Mouse (Mus musculus) hindbrain, embryonic 14.5 days (tissue): ENCODE data around the gene Gpr89. TPM values are rescaled to one million over a fixed set of nuclear protein-coding genes. Genes with fewer than 3 reads are reported as not detected.

Source experiments
- ATAC-seq: fragments of 200-750 bp; cut with Nextera tagmentation; 2 replicates; pipeline ENCODE4 v1.8.0; 2017; ENCODE audit warnings: moderate number of reproducible peaks, mild to moderate bottlenecking, moderate TSS enrichment, moderate library complexity; ENCODE audit not compliant: low FRiP score
- DNase-seq: peaks from one replicate; pipeline ENCODE4 v3.0.0-alpha.2; 2015; ENCODE audit warnings: low spot score
- H3K27ac ChIP-seq: fragments of 300-500 bp; sonication (generic); 2 replicates; pipeline ENCODE4 v1.5.1; 2014; ENCODE audit warnings: mild to moderate bottlenecking, moderate library complexity
- H3K27me3 ChIP-seq: fragments of 300-500 bp; sonication (generic); 2 replicates; pipeline ENCODE4 v1.6.1; 2014; ENCODE audit warnings: mild to moderate bottlenecking, low read length, mixed read lengths; ENCODE audit not compliant: control insufficient read depth, insufficient read depth
- H3K36me3 ChIP-seq: fragments of 300-500 bp; sonication (generic); replicated peaks from 2 replicates; pipeline ENCODE4 v1.6.1; 2014; ENCODE audit not compliant: control insufficient read depth, insufficient read depth
- H3K4me1 ChIP-seq: fragments of 300-500 bp; sonication (generic); replicated peaks from 2 replicates; pipeline ENCODE4 v1.6.1; 2014; ENCODE audit warnings: antibody characterized with exemption, low read length, mixed read lengths; ENCODE audit not compliant: control insufficient read depth, insufficient read depth
- H3K4me2 ChIP-seq: fragments of 300-500 bp; sonication (generic); replicated peaks from 2 replicates; pipeline ENCODE4 v1.6.1; 2014; ENCODE audit warnings: mild to moderate bottlenecking, moderate library complexity
- H3K4me3 ChIP-seq: fragments of 300-500 bp; sonication (generic); replicated peaks from 2 replicates; pipeline ENCODE4 v1.5.1; 2014; ENCODE audit warnings: mild to moderate bottlenecking, low read length
- H3K9ac ChIP-seq: fragments of 300-500 bp; sonication (generic); 2 replicates; pipeline ENCODE4 v1.6.1; 2014
- H3K9me3 ChIP-seq: fragments of 300-500 bp; sonication (generic); 2 replicates; pipeline ENCODE4 v1.6.1; 2016; ENCODE audit warnings: low read length; ENCODE audit not compliant: control insufficient read depth
- WGBS: fragments of 180-500 bp; shearing (Covaris S2); extraction: QIAGEN DNeasy Blood & Tissue Kit; methylation state at CpG from one replicate; pipeline ENCODE4 v1.1.7; 2014; 5-methylcytosine and 5-hydroxymethylcytosine counted together
- polyA plus RNA-seq: library from polyadenylated mRNA; unstranded; fragments of >200 nt; fragmentation: Nextera tagmentation; extraction: Ambion mirVana; gene quantifications from 2 replicates; pipeline ENCODE4 v1.2.1, GENCODE M21; 2014

Gpr89 gene
- polyA plus RNA-seq, 1 experiment from 2014 or later: 42.1 TPM

DNA sequence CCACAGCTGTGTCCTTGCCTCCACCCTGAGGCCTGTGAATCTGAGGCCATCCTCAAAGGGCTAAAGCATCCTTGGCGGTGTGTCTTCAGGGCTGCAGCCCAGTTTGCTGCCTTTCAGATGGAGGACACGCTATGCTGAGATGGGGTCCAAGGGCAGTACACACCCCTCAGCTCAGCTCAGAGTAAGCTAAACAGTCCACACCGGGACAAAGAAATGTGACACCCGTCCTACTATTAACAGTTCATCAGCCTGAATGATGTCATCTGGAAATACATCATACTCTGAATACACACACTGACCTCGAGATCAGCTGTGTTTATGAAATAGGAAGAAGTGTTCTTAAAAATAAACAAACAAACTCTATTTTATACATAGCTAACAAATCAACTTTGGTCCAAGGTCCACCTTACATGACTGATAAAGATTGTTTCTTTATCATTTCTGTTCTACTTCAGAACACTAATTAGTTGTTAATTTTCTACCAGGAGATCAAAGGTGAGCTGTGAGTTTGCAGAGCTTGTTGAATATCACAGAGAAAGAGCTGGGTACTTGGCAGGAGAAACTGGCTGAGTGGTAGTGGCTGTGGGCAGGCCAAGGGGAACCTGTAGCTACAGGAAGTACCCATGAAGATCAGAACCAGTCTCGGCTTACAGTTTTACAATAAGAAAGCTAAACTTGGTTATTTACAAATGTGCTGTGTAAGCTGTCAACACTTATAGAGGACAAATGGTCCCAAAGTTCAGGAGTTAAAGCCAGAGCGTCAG lies 30.2 kb downstream of the Gpr89 start:
- no peaks in the 10 kb centered on the region for H3K4me1 ChIP-seq
- no peak overlapping the region for H3K9ac ChIP-seq
- ATAC-seq (no peak), DNase-seq (no peak)
- H3K4me2 ChIP-seq: no peak overlapping the region
- H3K27me3 ChIP-seq: no peaks in the 10 kb centered on the region
- H3K36me3 ChIP-seq: peaks cover 87% of the 10 kb centered on the region
- no peak overlapping the region for H3K4me3 ChIP-seq
- 90% methylated on average over 7 of the region's 7 CpGs for WGBS
- H3K27ac ChIP-seq: no peak overlapping the region
- no peaks in the 10 kb centered on the region for H3K9me3 ChIP-seq

DNA sequence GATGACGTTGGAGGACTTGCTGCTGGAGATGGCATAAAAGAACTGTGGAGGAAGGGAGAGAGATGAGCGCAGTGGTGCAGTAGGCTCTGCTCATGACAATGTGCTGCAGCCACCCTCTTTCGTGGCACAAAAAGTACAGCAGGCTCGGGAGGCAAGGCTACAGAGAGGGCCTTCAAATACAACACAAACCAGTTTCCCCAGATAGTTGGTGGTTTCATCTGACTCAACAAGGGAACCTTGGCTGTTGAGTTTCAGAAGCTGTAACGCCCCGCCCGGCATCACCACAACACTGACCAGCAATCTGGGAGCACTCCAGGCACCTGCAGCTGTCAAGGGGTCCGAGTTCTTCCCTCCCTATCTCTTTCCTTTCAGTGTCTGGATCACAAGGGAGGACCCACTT lies 32.6 kb downstream of the Gpr89 start:
- Histone ChIP-seq H3K36me3 (peaks cover 94% of the 10 kb centered on the region), H3K4me3 (no peak overlapping the region), H3K4me2 (no peak overlapping the region), H3K9ac (no peak overlapping the region), H3K27me3 (no peaks in the 10 kb centered on the region), H3K27ac (no peak overlapping the region), H3K9me3 (no peaks in the 10 kb centered on the region), H3K4me1 (no peaks in the 10 kb centered on the region)
- 96% methylated on average over 8 of the region's 8 CpGs for WGBS
- no peak for ATAC-seq
- DNase-seq: no peak

- no peaks in the 10 kb centered on the region for H3K27me3 ChIP-seq
- DNase-seq (no peak), ATAC-seq (no peak)
- H3K4me2 ChIP-seq: no peak overlapping the region
- 93% methylated on average over 8 of the region's 8 CpGs for WGBS
- no peaks in the 10 kb centered on the region for H3K4me1 ChIP-seq
- H3K9ac ChIP-seq: no peak overlapping the region
- H3K27ac ChIP-seq: no peak overlapping the region
- no peak overlapping the region for H3K4me3 ChIP-seq
- H3K9me3 ChIP-seq: no peaks in the 10 kb centered on the region
- peaks cover 82% of the 10 kb centered on the region for H3K36me3 ChIP-seq
Measured at GRCm38 (mm10) chr3:96871070-96871469, 34.1 kb downstream of the Gpr89 start.

DNA sequence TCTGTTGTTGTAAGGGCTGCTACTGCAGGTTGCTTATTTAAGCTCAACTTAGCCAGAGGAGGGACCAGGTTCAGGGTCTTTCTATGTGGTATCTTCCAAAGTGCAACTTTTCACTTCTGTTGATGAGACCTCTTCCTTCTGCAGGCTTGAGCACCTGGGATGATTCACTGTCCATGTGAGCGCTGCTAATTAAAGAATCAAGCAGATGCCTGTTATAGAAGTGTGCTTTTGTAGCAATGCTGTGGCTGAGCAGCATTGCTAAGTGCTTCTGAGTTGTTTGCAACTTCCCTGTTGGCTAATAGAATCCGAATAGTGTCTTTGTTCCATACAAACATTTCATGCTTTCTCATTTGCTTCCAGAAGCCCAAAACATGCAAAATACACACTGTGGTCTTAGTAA lies 34.9 kb downstream of the Gpr89 start:
- 100% methylated on average over 2 of the region's 2 CpGs for WGBS
- no peaks in the 10 kb centered on the region for H3K9me3 ChIP-seq

DNA sequence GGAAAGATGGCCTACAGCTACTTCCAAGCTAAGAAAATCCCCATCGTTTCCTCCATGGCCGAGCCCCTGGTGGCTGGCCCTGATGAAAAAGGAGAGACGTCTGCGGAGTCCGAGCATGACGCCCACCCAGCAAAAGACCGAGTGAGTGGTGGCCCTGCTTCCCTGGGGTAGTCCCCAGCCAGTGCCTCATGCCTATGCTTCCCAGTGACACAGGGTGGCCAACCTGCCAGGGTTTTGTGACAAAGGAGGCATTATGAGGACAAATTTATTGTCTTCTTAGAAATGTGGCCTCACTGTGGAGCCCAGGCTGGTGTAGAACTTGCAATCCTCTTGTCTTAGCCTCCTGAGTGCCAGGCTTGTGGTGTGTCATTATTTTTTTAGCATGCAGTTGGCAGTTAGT lies 36.1 kb downstream of the Gpr89 start:
- H3K9me3 ChIP-seq: no peaks in the 10 kb centered on the region
- ATAC-seq (no peak), DNase-seq (no peak)
- no peak overlapping the region for H3K27ac ChIP-seq
- H3K9ac ChIP-seq: no peak overlapping the region
- H3K36me3 ChIP-seq: peaks cover 63% of the 10 kb centered on the region
- no peaks in the 10 kb centered on the region for H3K27me3 ChIP-seq
- 93% methylated on average over 7 of the region's 7 CpGs for WGBS
- H3K4me2 ChIP-seq: no peak overlapping the region
- no peak overlapping the region for H3K4me3 ChIP-seq
- no peaks in the 10 kb centered on the region for H3K4me1 ChIP-seq

More for the DNA sequence above, 34.9 kb downstream of the Gpr89 start:
- Histone ChIP-seq H3K27me3 (no peaks in the 10 kb centered on the region), H3K4me2 (no peak overlapping the region), H3K4me1 (no peaks in the 10 kb centered on the region), H3K27ac (no peak overlapping the region), H3K4me3 (no peak overlapping the region), H3K36me3 (peaks cover 74% of the 10 kb centered on the region), H3K9ac (no peak overlapping the region)
- no peak for DNase-seq
- no peak for ATAC-seq

- DNase-seq (no peak), ATAC-seq (no peak)
- Histone ChIP-seq H3K27ac (no peak overlapping the region), H3K36me3 (peaks cover 59% of the 10 kb centered on the region), H3K4me3 (no peak overlapping the region), H3K9me3 (no peaks in the 10 kb centered on the region), H3K27me3 (no peaks in the 10 kb centered on the region), H3K4me2 (no peak overlapping the region), H3K9ac (no peak overlapping the region), H3K4me1 (no peaks in the 10 kb centered on the region)
- WGBS: 94% methylated on average over 8 of the region's 8 CpGs
Measured at GRCm38 (mm10) chr3:96868566-96868965, 36.6 kb downstream of the Gpr89 start.

- no peak for ATAC-seq
- 92% methylated on average over 3 of the region's 3 CpGs for WGBS
- H3K36me3 ChIP-seq: peaks cover 52% of the 10 kb centered on the region
Measured at GRCm38 (mm10) chr3:96867863-96868262, 37.3 kb downstream of the Gpr89 start.

DNA sequence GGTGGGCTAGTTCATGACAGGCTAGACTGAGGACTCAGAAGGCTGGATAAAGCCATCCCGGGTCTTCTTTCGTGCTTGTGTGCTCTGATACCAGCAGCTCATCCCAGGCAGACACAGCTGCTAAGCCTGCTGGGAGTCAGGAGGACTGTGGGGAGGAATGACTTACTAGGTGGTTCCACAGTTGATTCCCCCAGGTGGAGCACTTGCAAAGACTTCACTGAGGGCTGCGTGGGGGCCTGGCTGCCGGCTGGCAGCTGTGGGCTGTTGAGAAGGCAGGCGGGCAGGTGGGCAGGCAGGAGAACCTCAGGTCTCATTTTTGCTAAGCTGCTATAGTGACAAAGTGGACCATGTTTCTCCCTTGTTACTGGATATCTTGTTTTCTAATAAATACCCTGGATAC lies 44.6 kb downstream of the Gpr89 start:
- no peak overlapping the region for H3K9ac ChIP-seq
- no peaks in the 10 kb centered on the region for H3K27me3 ChIP-seq
- WGBS: 96% methylated on average over 5 of the region's 5 CpGs
- no peak for DNase-seq
- H3K4me2 ChIP-seq: no peak overlapping the region
- H3K36me3 ChIP-seq: no peaks in the 10 kb centered on the region
- no peaks in the 10 kb centered on the region for H3K4me1 ChIP-seq
- H3K27ac ChIP-seq: no peak overlapping the region
- no peak for ATAC-seq
- H3K9me3 ChIP-seq: no peaks in the 10 kb centered on the region
- no peak overlapping the region for H3K4me3 ChIP-seq

More at GRCm38 (mm10) chr3:96867863-96868262, 37.3 kb downstream of the Gpr89 start:
- Histone ChIP-seq H3K9ac (no peak overlapping the region), H3K27me3 (no peaks in the 10 kb centered on the region), H3K27ac (no peak overlapping the region), H3K4me3 (no peak overlapping the region), H3K4me2 (no peak overlapping the region), H3K4me1 (no peaks in the 10 kb centered on the region), H3K9me3 (no peaks in the 10 kb centered on the region)
- no peak for DNase-seq

GRCm38 (mm10) chr3:96855833-96856232 lies 49.3 kb downstream of the Gpr89 start:
- H3K9me3 ChIP-seq: no peaks in the 10 kb centered on the region
- 80% methylated on average over 3 of the region's 3 CpGs for WGBS
- DNase-seq (no peak), ATAC-seq (no peak)
- H3K9ac ChIP-seq: no peak overlapping the region
- H3K4me2 ChIP-seq: no peak overlapping the region
- H3K4me1 ChIP-seq: no peaks in the 10 kb centered on the region
- no peaks in the 10 kb centered on the region for H3K27me3 ChIP-seq
- H3K36me3 ChIP-seq: no peaks in the 10 kb centered on the region
- no peak overlapping the region for H3K27ac ChIP-seq
- H3K4me3 ChIP-seq: no peak overlapping the region

GRCm38 (mm10) chr3:96854376-96854775 lies 50.8 kb downstream of the Gpr89 start:
- H3K4me3 ChIP-seq: no peak overlapping the region
- DNase-seq (no peak), ATAC-seq (no peak)
- H3K4me1 ChIP-seq: no peaks in the 10 kb centered on the region
- no peak overlapping the region for H3K4me2 ChIP-seq
- no peaks in the 10 kb centered on the region for H3K27me3 ChIP-seq
- 96% methylated on average over 4 of the region's 4 CpGs for WGBS
- H3K27ac ChIP-seq: no peak overlapping the region
- H3K9ac ChIP-seq: no peak overlapping the region
- H3K36me3 ChIP-seq: no peaks in the 10 kb centered on the region
- no peaks in the 10 kb centered on the region for H3K9me3 ChIP-seq
